Mouse (Mus musculus) liver, adult 2 months (tissue): Measurements from ENCODE around the gene Cacng7. TPM values are rescaled to one million over a fixed set of nuclear protein-coding genes. Genes with fewer than 3 reads are reported as not detected.

Experiments
- DNase-seq: peaks from one replicate; pipeline ENCODE4 v3.0.0-alpha.2; 2011; ENCODE audit warnings: low read depth, low spot score; ENCODE audit errors: extremely low read depth
- H3K27ac ChIP-seq: fragments of 200-500 bp; replicated peaks from 2 replicates; pipeline ENCODE4 v1.5.1; 2012; ENCODE audit warnings: low read depth, mild to moderate bottlenecking, control low read depth, inconsistent platforms, low read length; ENCODE audit not compliant: insufficient read depth
- H3K27me3 ChIP-seq: fragments of 200-500 bp; 2 replicates; pipeline ENCODE4 v1.6.1; 2012; ENCODE audit warnings: mild to moderate bottlenecking, moderate library complexity, low read length, inconsistent platforms; ENCODE audit not compliant: control insufficient read depth, insufficient read depth
- H3K36me3 ChIP-seq: fragments of 200-500 bp; 2 replicates; pipeline ENCODE4 v1.6.1; 2012; ENCODE audit warnings: low read length, inconsistent platforms; ENCODE audit not compliant: control insufficient read depth, insufficient read depth
- H3K4me1 ChIP-seq: fragments of 200-500 bp; 2 replicates; pipeline ENCODE4 v1.6.1; 2011; ENCODE audit warnings: low read length; ENCODE audit not compliant: control insufficient read depth, insufficient read depth
- H3K4me3 ChIP-seq: fragments of 200-500 bp; 2 replicates; pipeline ENCODE4 v1.5.1; 2011; ENCODE audit warnings: low read depth, mild to moderate bottlenecking, control low read depth, low read length, moderate library complexity; ENCODE audit not compliant: insufficient read depth
- H3K79me2 ChIP-seq: fragments of 200-500 bp; 2 replicates; pipeline ENCODE4 v1.6.1; 2012; ENCODE audit warnings: inconsistent platforms, mild to moderate bottlenecking, low read length, moderate library complexity; ENCODE audit not compliant: control insufficient read depth, insufficient read depth
- H3K9ac ChIP-seq: fragments of 200-500 bp; 2 replicates; pipeline ENCODE4 v1.6.1; 2012; ENCODE audit warnings: low read depth, mild to moderate bottlenecking, control low read depth, inconsistent platforms, low read length
- CTCF ChIP-seq: fragments of 200-500 bp; IDR thresholded peaks from 2 replicates; pipeline ENCODE4 v1.5.1; 2011; ENCODE audit warnings: low read depth, low read length, control low read depth
- POLR2A ChIP-seq: fragments of 200-500 bp; IDR thresholded peaks from 2 replicates; pipeline ENCODE4 v1.6.1; 2011; ENCODE audit warnings: low read length, control low read depth; ENCODE audit not compliant: insufficient read depth; ENCODE audit errors: extremely low read depth
- WGBS: fragments of 180-500 bp; shearing (Covaris S2); methylation state at CpG from one replicate; pipeline ENCODE4 v1.1.7; 2018; 5-methylcytosine and 5-hydroxymethylcytosine counted together
- polyA plus RNA-seq: library from polyadenylated mRNA; depleted of rRNA; stranded (reverse); fragments of >200 nt; gene quantifications from 2 replicates; pipeline ENCODE4 v1.2.3, GENCODE M21; 2012
- total RNA-seq: library from RNA; depleted of rRNA; stranded (reverse); fragments of >200 nt; gene quantifications from 2 replicates; pipeline ENCODE4 v1.2.3, GENCODE M21; 2014

Cacng7 gene
- total and polyA plus RNA-seq, 2 experiments, result 0.29 to 0.37 TPM

GRCm38 (mm10) chr7:3368311-3368710 is 35.6 kb downstream of the Cacng7 start:
- TF ChIP-seq POLR2A (no peak), CTCF (no peak)
- Histone ChIP-seq H3K27ac (no peak overlapping the region), H3K9ac (no peak overlapping the region), H3K27me3 (peaks cover 5% of the 10 kb centered on the region; the same call in 1 of the 2 replicates), H3K4me3 (no peak overlapping the region), H3K79me2 (no peaks in the 10 kb centered on the region), H3K36me3 (no peaks in the 10 kb centered on the region), H3K4me1 (no peaks in the 10 kb centered on the region)
- 31% methylated on average over 12 of the region's 12 CpGs for WGBS
- DNase-seq, result no peak

- TF ChIP-seq POLR2A (no peak), CTCF (no peak)
- no peaks in the 10 kb centered on the region for H3K79me2 ChIP-seq
- H3K9ac ChIP-seq, result no peak overlapping the region
- WGBS, result 68% methylated on average over 6 of the region's 6 CpGs
- H3K36me3 ChIP-seq, result no peaks in the 10 kb centered on the region
- H3K27me3 ChIP-seq, result peaks cover 5% of the 10 kb centered on the region; the same call in 1 of the 2 replicates
- no peak overlapping the region for H3K27ac ChIP-seq
- no peak overlapping the region for H3K4me3 ChIP-seq
- H3K4me1 ChIP-seq, result no peaks in the 10 kb centered on the region
- DNase-seq, result no peak
Measured at GRCm38 (mm10) chr7:3369189-3369588, 36.4 kb downstream of the Cacng7 start.

- Histone ChIP-seq H3K27ac (no peak overlapping the region), H3K79me2 (no peaks in the 10 kb centered on the region), H3K4me3 (no peak overlapping the region), H3K4me1 (no peaks in the 10 kb centered on the region), H3K36me3 (no peaks in the 10 kb centered on the region), H3K27me3 (peaks cover 2% of the 10 kb centered on the region; the same call in 1 of the 2 replicates), H3K9ac (no peak overlapping the region)
- no peak for DNase-seq
- TF ChIP-seq POLR2A (no peak), CTCF (no peak)
- 56% methylated on average over 4 of the region's 4 CpGs for WGBS
Measured at GRCm38 (mm10) chr7:3370407-3370806, 37.7 kb downstream of the Cacng7 start.

- WGBS, result 76% methylated on average over 2 of the region's 2 CpGs
- Histone ChIP-seq H3K9ac (no peak overlapping the region), H3K79me2 (no peaks in the 10 kb centered on the region), H3K4me3 (no peak overlapping the region), H3K27ac (no peak overlapping the region), H3K4me1 (no peaks in the 10 kb centered on the region), H3K27me3 (no peaks in the 10 kb centered on the region), H3K36me3 (no peaks in the 10 kb centered on the region)
- no peak for TF ChIP-seq POLR2A
- TF ChIP-seq CTCF, result no peak
- no peak for DNase-seq
Measured at GRCm38 (mm10) chr7:3372376-3372775, 39.6 kb downstream of the Cacng7 start.

- Histone ChIP-seq H3K4me3 (no peak overlapping the region), H3K36me3 (no peaks in the 10 kb centered on the region), H3K79me2 (no peaks in the 10 kb centered on the region), H3K27ac (no peak overlapping the region), H3K4me1 (no peaks in the 10 kb centered on the region), H3K9ac (no peak overlapping the region), H3K27me3 (no peaks in the 10 kb centered on the region)
- 84% methylated on average over 8 of the region's 8 CpGs for WGBS
- DNase-seq, result no peak
- TF ChIP-seq POLR2A, result no peak
- no peak for TF ChIP-seq CTCF
Measured at GRCm38 (mm10) chr7:3373754-3374153, 41.0 kb downstream of the Cacng7 start.

- WGBS, result 52% methylated on average over 4 of the region's 4 CpGs
- H3K9ac ChIP-seq, result no peak overlapping the region
- H3K27me3 ChIP-seq, result no peaks in the 10 kb centered on the region
- H3K27ac ChIP-seq, result no peak overlapping the region
- H3K4me1 ChIP-seq, result no peaks in the 10 kb centered on the region
- no peak overlapping the region for H3K4me3 ChIP-seq
- no peaks in the 10 kb centered on the region for H3K79me2 ChIP-seq
- no peaks in the 10 kb centered on the region for H3K36me3 ChIP-seq
- DNase-seq, result peak; percentile 9
- peak; percentile 65 for TF ChIP-seq CTCF
- no peak for TF ChIP-seq POLR2A
Measured at GRCm38 (mm10) chr7:3376831-3377230, 44.1 kb downstream of the Cacng7 start.
